Mouse (Mus musculus): ENCODE data around the gene Pde5a.

- no peak for TF ChIP-seq EP300 (IDR thresholded peaks at IDR 0.05; ENCODE audit: low read depth)
- TF ChIP-seq CTCF (IDR thresholded peaks at IDR 0.05; ENCODE audit: low read depth) = peak; percentile 61
Measured at GRCm38 (mm10) chr3:122728852-122729600, at the start of gene Pde5a.
